Mouse (Mus musculus): ENCODE data around the gene Stk11. TPM values are rescaled to one million over a fixed set of nuclear protein-coding genes. Genes with fewer than 3 reads are reported as not detected.

Gene Stk11
- polyA plus RNA-seq, 1 experiment from 2014 or later = 18.3 TPM

DNA sequence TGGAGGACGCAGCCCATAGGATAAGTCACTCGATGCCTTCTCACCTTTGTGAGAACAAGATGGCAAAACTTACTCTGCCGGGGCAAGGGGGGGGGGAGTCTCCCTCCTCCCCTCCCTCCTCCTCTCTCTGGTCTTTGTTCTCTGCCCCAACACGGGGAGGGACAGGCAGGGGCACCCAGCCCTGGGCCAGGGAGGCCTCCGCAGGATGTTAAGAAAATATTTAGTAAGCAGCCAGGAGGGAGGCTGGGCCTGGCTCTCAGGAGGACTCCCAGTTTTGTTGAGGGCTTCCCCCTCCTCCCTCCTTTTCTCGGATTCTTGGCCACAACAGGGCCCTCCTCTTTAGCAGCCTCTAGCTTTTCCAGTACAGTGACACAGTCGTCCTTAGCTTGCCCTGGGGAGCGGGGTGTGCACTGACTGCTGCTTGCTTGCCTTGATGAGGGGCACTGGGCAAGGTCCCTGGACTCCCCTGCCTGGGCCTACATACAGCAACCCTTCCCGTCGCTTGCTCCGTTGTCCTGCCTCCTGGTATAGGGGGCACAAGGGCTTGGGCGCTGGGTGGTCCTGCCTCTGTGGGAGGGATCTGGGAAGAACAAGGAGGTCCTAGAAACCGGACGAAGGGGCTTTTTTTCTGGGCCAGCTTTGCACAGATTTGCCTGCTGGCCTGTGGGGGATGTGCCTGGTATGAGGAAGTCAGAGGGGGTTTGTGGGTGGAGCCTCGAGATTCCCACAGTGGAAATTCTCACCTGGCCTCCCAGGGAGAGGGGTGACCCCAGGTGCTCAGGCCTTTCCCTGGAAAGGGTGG lies 36.7 kb downstream of the Stk11 start:
- peak overlapping the region; percentile 91 for H3K4me3 ChIP-seq (replicated peaks)
- no peaks in the 10 kb centered on the region for H3K9me3 ChIP-seq (replicated peaks)
- no peaks in the 10 kb centered on the region for H3K27me3 ChIP-seq
- H3K9ac ChIP-seq = peak overlapping the region; percentile 91
- H3K4me1 ChIP-seq (replicated peaks) = peaks cover 87% of the 10 kb centered on the region
- H3K36me3 ChIP-seq = peaks cover 77% of the 10 kb centered on the region
- H3K4me2 ChIP-seq = peak overlapping the region; percentile 99
- ATAC-seq (ENCODE audit: low read depth) (no peak), DNase-seq (no peak)
- 46% methylated on average over 15 of the region's 15 CpGs for WGBS (ENCODE audit: insufficient replicate concordance)
- peak overlapping the region; percentile 98 for H3K27ac ChIP-seq

GRCm38 (mm10) chr10:80152873-80153260 lies 37.3 kb downstream of the Stk11 start:
- peaks cover 80% of the 10 kb centered on the region for H3K36me3 ChIP-seq
- H3K27me3 ChIP-seq = no peaks in the 10 kb centered on the region
- 59% methylated on average over 3 of the region's 3 CpGs for whole genome bisulfite sequencing (ENCODE audit: insufficient replicate concordance)
- H3K9ac ChIP-seq = peak overlapping the region; percentile 91
- H3K4me2 ChIP-seq = peak overlapping the region; percentile 99
- H3K4me3 ChIP-seq (replicated peaks) = peak overlapping the region; percentile 91
- no peaks in the 10 kb centered on the region for H3K9me3 ChIP-seq (replicated peaks)
- peak overlapping the region; percentile 98 for H3K27ac ChIP-seq
- H3K4me1 ChIP-seq (replicated peaks) = peaks cover 87% of the 10 kb centered on the region
- DNase-seq (no peak), ATAC-seq (ENCODE audit: low read depth) (no peak)

DNA sequence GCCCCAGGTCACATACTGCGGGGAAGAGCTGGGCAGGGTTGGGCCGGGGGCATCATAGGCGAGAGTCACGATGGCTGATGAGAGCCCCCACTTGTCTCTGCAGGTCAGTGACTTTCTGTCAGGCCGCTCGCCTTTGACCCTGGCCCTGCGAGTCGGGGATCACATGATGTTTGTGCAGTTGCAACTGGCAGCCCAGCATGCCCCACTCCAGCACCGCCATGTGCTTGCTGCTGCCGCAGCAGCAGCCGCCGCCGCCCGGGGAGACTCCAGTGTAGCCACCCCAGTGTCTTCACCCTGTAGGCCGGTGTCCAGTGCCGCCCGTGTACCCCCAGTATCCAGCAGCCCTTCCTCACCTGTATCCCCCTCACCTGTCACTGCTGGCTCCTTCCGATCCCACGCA lies 38.1 kb downstream of the Stk11 start:
- Histone ChIP-seq H3K36me3 (peaks cover 80% of the 10 kb centered on the region), H3K27ac (peak overlapping the region; percentile 98), H3K4me1 (replicated peaks) (peaks cover 89% of the 10 kb centered on the region), H3K9me3 (replicated peaks) (no peaks in the 10 kb centered on the region), H3K27me3 (no peaks in the 10 kb centered on the region), H3K9ac (peak overlapping the region; percentile 91; the same call in 1 of the 2 replicates), H3K4me2 (peak overlapping the region; percentile 99), H3K4me3 (replicated peaks) (peak overlapping the region; percentile 91)
- DNase-seq (no peak), ATAC-seq (ENCODE audit: low read depth) (no peak)
- WGBS (ENCODE audit: insufficient replicate concordance) = 76% methylated on average over 19 of the region's 19 CpGs

GRCm38 (mm10) chr10:80154384-80154783 lies 38.8 kb downstream of the Stk11 start:
- no peaks in the 10 kb centered on the region for H3K27me3 ChIP-seq
- H3K9me3 ChIP-seq (replicated peaks) = no peaks in the 10 kb centered on the region
- H3K36me3 ChIP-seq = peaks cover 80% of the 10 kb centered on the region
- 87% methylated on average over 7 of the region's 7 CpGs for WGBS (ENCODE audit: insufficient replicate concordance)
- peaks cover 96% of the 10 kb centered on the region for H3K4me1 ChIP-seq (replicated peaks)
- H3K4me2 ChIP-seq = 0 out of 2 replicates have a peak overlapping the region, but pooled peaks have one; percentile 8
- DNase-seq = no peak
- no peak for ATAC-seq (ENCODE audit: low read depth)
- H3K9ac ChIP-seq = no peak overlapping the region
- H3K4me3 ChIP-seq (replicated peaks) = no peak overlapping the region
- H3K27ac ChIP-seq = peak overlapping the region; percentile 98; the same call in 1 of the 2 replicates

DNA sequence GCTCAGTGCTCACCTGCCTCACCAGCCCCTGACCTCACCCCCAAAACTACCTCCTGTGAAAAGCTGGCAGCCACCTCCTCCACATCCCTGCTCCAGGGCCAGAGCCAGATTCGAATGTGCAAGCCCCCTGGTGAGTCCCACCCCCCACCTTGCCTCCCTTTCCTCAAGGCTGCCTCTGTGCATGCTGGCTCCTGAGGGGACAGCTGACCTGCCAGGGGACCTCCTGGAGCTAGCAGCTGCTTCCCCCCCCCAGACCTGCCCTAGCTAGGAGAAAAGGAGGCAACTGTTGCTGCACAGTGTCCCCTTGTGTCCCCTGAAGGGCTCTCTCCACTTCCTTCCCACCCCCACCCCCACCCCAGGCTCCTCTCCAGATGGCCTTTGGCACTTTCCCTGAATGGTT lies 39.7 kb downstream of the Stk11 start:
- ATAC-seq (ENCODE audit: low read depth) (no peak), DNase-seq (no peak)
- peak overlapping the region; percentile 27; the same call in 1 of the 2 replicates for H3K27ac ChIP-seq
- no peak overlapping the region for H3K4me3 ChIP-seq (replicated peaks)
- 81% methylated on average over 1 of the region's 1 CpGs for WGBS (ENCODE audit: insufficient replicate concordance)
- H3K27me3 ChIP-seq = no peaks in the 10 kb centered on the region
- H3K4me2 ChIP-seq = no peak overlapping the region
- peaks cover 73% of the 10 kb centered on the region for H3K36me3 ChIP-seq
- H3K4me1 ChIP-seq (replicated peaks) = peaks cover 95% of the 10 kb centered on the region
- no peak overlapping the region for H3K9ac ChIP-seq
- H3K9me3 ChIP-seq (replicated peaks) = no peaks in the 10 kb centered on the region

DNA sequence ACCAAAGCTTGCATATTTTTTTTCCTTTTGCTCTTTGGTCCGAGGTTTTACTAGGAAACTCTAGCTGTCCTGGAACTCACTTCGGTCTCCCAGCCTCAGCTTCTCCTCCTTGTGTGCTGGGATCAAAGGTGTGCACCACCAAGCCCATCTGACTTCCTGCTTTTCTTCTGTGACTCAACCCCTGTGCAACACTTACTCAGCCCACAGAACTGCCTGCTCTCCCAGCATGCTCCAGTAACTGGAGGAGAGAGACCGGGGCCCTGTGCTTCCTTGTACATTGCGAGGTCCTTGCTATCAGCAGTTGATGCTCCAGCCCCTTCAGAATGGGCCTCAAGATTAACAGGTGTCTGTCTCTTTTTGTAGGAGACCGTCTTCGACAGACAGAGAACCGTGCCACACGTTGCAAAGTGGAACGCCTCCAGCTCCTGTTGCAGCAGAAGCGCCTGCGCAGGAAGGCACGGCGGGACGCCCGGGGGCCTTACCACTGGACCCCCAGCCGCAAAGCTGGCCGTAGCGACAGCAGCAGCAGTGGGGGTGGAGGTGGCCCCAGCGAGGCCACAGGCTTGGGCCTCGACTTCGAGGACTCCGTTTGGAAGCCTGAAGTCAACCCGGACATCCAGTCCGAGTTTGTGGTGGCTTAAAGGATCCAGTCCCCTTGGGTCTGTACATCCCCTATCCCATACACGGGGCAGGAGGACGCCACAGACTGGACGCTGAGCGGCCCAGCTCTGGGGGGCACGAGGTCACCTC lies 40.6 kb downstream of the Stk11 start:
- Histone ChIP-seq H3K4me1 (replicated peaks) (peaks cover 95% of the 10 kb centered on the region), H3K9me3 (replicated peaks) (no peaks in the 10 kb centered on the region), H3K36me3 (peaks cover 65% of the 10 kb centered on the region), H3K27me3 (no peaks in the 10 kb centered on the region), H3K4me3 (replicated peaks) (no peak overlapping the region), H3K4me2 (no peak overlapping the region), H3K27ac (peak overlapping the region; percentile 37), H3K9ac (peak overlapping the region; percentile 15; the same call in 1 of the 2 replicates)
- ATAC-seq (ENCODE audit: low read depth) (no peak), DNase-seq (no peak)
- 77% methylated on average over 29 of the region's 29 CpGs for WGBS (ENCODE audit: insufficient replicate concordance)

GRCm38 (mm10) chr10:80156752-80157053 lies 41.1 kb downstream of the Stk11 start:
- no peak for DNase-seq
- no peak for ATAC-seq (ENCODE audit: low read depth)
- Histone ChIP-seq H3K4me3 (replicated peaks) (no peak overlapping the region), H3K27ac (0 out of 2 replicates have a peak overlapping the region, but pooled peaks have one; percentile 37), H3K4me1 (replicated peaks) (peaks cover 95% of the 10 kb centered on the region), H3K9me3 (replicated peaks) (no peaks in the 10 kb centered on the region), H3K36me3 (peaks cover 60% of the 10 kb centered on the region), H3K9ac (no peak overlapping the region), H3K4me2 (no peak overlapping the region), H3K27me3 (no peaks in the 10 kb centered on the region)
- WGBS (ENCODE audit: insufficient replicate concordance) = 81% methylated on average over 7 of the region's 7 CpGs

DNA sequence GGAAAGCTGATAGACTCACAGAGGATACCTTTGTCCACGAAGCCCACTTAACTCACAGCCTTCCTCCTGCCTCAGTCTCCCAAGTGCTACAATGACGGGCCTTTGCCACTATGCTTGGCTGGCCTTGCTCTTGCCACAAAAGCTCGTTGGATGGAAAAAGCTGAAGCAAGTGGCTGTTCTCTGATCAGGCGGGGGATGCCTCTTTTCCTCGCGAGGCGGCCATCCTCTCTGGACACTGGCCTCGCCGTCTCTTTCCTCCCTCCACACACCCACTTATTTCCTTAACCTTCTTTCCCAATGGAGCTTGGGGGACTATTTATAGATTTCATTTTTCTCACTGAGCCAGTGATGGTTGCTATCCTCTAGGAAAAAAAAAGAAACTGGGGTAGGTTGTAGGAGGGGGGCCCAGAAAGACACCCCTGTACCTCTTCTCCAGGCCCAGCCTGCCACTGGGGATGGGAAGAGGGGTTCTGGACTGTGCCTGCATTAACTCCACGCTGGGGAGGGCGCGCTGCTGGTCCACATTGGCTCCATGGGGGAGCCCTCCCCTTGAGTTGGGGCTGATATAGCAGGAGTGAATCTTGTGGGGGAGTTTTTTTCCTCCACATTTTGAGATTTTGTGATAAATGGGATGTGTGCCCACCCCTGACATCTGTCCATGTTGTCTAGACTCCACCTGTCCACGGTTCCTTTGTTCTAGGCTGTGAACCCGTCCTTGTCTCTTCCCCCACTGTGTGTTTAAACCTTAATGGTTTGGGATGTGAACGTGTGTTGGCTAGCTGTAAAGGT lies 41.7 kb downstream of the Stk11 start:
- no peak for ATAC-seq (ENCODE audit: low read depth)
- Histone ChIP-seq H3K4me3 (replicated peaks) (no peak overlapping the region), H3K36me3 (peaks cover 53% of the 10 kb centered on the region), H3K4me1 (replicated peaks) (peaks cover 95% of the 10 kb centered on the region), H3K27ac (peak overlapping the region; percentile 85), H3K4me2 (no peak overlapping the region), H3K27me3 (no peaks in the 10 kb centered on the region), H3K9me3 (replicated peaks) (no peaks in the 10 kb centered on the region), H3K9ac (no peak overlapping the region)
- WGBS (ENCODE audit: insufficient replicate concordance) = 72% methylated on average over 15 of the region's 15 CpGs
- DNase-seq = no peak

GRCm38 (mm10) chr10:80158307-80158986 lies 42.8 kb downstream of the Stk11 start:
- Histone ChIP-seq H3K27ac (peak overlapping the region; percentile 85), H3K4me3 (replicated peaks) (peak overlapping the region; percentile 59), H3K36me3 (peaks cover 42% of the 10 kb centered on the region), H3K9me3 (replicated peaks) (no peaks in the 10 kb centered on the region), H3K9ac (peak overlapping the region; percentile 37), H3K27me3 (no peaks in the 10 kb centered on the region), H3K4me1 (replicated peaks) (peaks cover 95% of the 10 kb centered on the region), H3K4me2 (peak overlapping the region; percentile 95)
- ATAC-seq (ENCODE audit: low read depth) = no peak
- DNase-seq = no peak
- WGBS (ENCODE audit: insufficient replicate concordance) = 13% methylated on average over 18 of the region's 18 CpGs

DNA sequence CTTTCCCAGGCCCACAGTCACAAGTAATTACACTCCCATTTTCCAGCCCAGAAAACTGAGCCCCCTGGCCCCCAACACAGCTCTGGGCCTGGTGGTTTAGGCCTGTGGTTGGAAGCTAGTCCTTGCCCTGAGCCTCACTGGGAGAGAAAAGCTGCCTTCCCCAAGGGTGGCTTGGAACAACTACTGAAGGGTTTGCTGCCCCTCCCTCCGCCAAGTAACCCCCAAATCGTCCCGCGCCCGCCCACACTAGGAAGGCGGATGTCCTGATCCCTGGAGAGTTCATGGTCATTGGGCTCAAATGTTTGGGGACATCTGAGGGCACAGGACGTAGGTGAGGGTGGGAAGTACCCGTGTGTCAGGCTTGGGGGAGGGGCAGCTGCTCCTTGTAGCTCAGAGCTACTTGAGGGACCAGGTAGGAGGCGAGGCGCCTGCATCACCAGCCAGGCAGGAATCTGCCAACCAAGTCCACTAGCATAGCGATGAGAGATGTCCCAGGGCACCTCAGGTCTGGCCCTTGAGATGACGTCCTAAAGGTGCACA lies 43.5 kb downstream of the Stk11 start:
- Histone ChIP-seq H3K27me3 (no peaks in the 10 kb centered on the region), H3K36me3 (peaks cover 36% of the 10 kb centered on the region), H3K4me2 (peak overlapping the region; percentile 95), H3K4me3 (replicated peaks) (peak overlapping the region; percentile 59), H3K9ac (peak overlapping the region; percentile 37), H3K9me3 (replicated peaks) (no peaks in the 10 kb centered on the region), H3K4me1 (replicated peaks) (peaks cover 95% of the 10 kb centered on the region), H3K27ac (peak overlapping the region; percentile 85)
- no peak for DNase-seq
- 24% methylated on average over 12 of the region's 12 CpGs for WGBS (ENCODE audit: insufficient replicate concordance)
- ATAC-seq (ENCODE audit: low read depth) = no peak
